ENCODE assay signal across 16 mouse cellular contexts in genomic region chr11:82418337-82419041, GRCm38 (mm10). TPM values are rescaled to one million over a fixed set of nuclear protein-coding genes. Genes with fewer than 3 reads are reported as not detected.
A peak's percentile ranks its signal among the peaks of the same experiment; 100 is the strongest.
DNase-seq lines count a peak whose midpoint lies in the region; ATAC-seq lines count a peak whose summit lies in the region.
"Had no signal": no experiment of that assay in that cellular context is flagged by ENCODE, and none has a peak within 500 bp of the region (broad histone marks: within the 10 kb centered on the region; RNA-seq: fewer than 3 reads in every experiment).

No protein-coding gene starts in this region.

- no peaks in the 10 kb centered on the region for H3K36me3 ChIP-seq in neural tube, embryonic 12.5 days
- H3K36me3 ChIP-seq in forebrain, embryonic 14.5 days (ENCODE audit: control insufficient read depth, insufficient read depth, low read length), result no peaks in the 10 kb centered on the region
- H3K36me3 ChIP-seq in limb, embryonic 10.5 days, result no peaks in the 10 kb centered on the region
- H3K36me3 ChIP-seq in neural tube, embryonic 15.5 days, result no peaks in the 10 kb centered on the region
- no peaks in the 10 kb centered on the region for H3K36me3 ChIP-seq in liver, embryonic 12.5 days
- H3K36me3 ChIP-seq: embryonic facial prominence, embryonic 15.5 days; heart, embryonic 10.5 days; lung, embryonic 15.5 days; stomach, embryonic 15.5 days had no signal

- H3K27ac ChIP-seq in neural tube, embryonic 12.5 days, result no peak overlapping the region
- no peak overlapping the region for H3K27ac ChIP-seq in forebrain, embryonic 14.5 days (ENCODE audit: low read depth, low read length)
- H3K27ac ChIP-seq in limb, embryonic 10.5 days, result peak overlapping the region; percentile 32
- no peak overlapping the region for H3K27ac ChIP-seq in neural tube, embryonic 15.5 days (replicated peaks)
- no peak overlapping the region for H3K27ac ChIP-seq in liver, embryonic 12.5 days
- H3K27ac ChIP-seq: embryonic facial prominence, embryonic 15.5 days; heart, embryonic 10.5 days; kidney, postnatal 0 days; lung, embryonic 15.5 days; stomach, embryonic 15.5 days had no signal

- no peak for DNase-seq in neural tube, embryonic 10.5 days (ENCODE audit: extremely low spot score, low spot score)
- DNase-seq in forebrain, embryonic 14.5 days (ENCODE audit: low spot score), result peak; percentile 36
- no peak for DNase-seq in limb, embryonic 10.5 days (ENCODE audit: low spot score)
- no peak for DNase-seq in yolk sac, embryonic 10.5 days (ENCODE audit: low spot score)
- DNase-seq: cerebellum, adult 11-12 months; gastrocnemius, postnatal 14 days; thymus, postnatal 25 days had no signal

- WGBS in neural tube, embryonic 12.5 days, result 33% methylated on average over 8 of the region's 9 CpGs
- 12% methylated on average over 8 of the region's 9 CpGs for WGBS in forebrain, embryonic 14.5 days
- 40% methylated on average over 8 of the region's 9 CpGs for WGBS in limb, embryonic 10.5 days
- 24% methylated on average over 8 of the region's 9 CpGs for WGBS in neural tube, embryonic 15.5 days
- 55% methylated on average over 8 of the region's 9 CpGs for WGBS in liver, embryonic 12.5 days (ENCODE audit: insufficient replicate concordance)

- H3K9ac ChIP-seq in neural tube, embryonic 12.5 days, result no peak overlapping the region
- no peak overlapping the region for H3K9ac ChIP-seq in forebrain, embryonic 14.5 days (ENCODE audit: low read length)
- no peak overlapping the region for H3K9ac ChIP-seq in neural tube, embryonic 15.5 days (replicated peaks)
- no peak overlapping the region for H3K9ac ChIP-seq in liver, embryonic 12.5 days
- H3K9ac ChIP-seq: embryonic facial prominence, embryonic 15.5 days; lung, embryonic 15.5 days; stomach, embryonic 15.5 days had no signal

- no peak for ATAC-seq in neural tube, embryonic 12.5 days (ENCODE audit: low FRiP score, low read depth)
- no peak for ATAC-seq in forebrain, embryonic 14.5 days
- peak; percentile 56 for ATAC-seq in neural tube, embryonic 15.5 days (ENCODE audit: low FRiP score)
- ATAC-seq in liver, embryonic 12.5 days, result no peak
- ATAC-seq: intestine, postnatal 0 days had no signal

- peaks cover 29% of the 10 kb centered on the region for H3K4me1 ChIP-seq in neural tube, embryonic 12.5 days
- H3K4me1 ChIP-seq in forebrain, embryonic 14.5 days (ENCODE audit: control insufficient read depth, insufficient read depth, low read length), result no peaks in the 10 kb centered on the region; the same call in 1 of the 2 replicates
- peaks cover 57% of the 10 kb centered on the region for H3K4me1 ChIP-seq in limb, embryonic 10.5 days
- peaks cover 28% of the 10 kb centered on the region for H3K4me1 ChIP-seq in neural tube, embryonic 15.5 days
- no peaks in the 10 kb centered on the region for H3K4me1 ChIP-seq in liver, embryonic 12.5 days
- H3K4me1 ChIP-seq: embryonic facial prominence, embryonic 15.5 days; lung, embryonic 15.5 days; stomach, embryonic 15.5 days had no signal

- no peak overlapping the region for H3K4me3 ChIP-seq in neural tube, embryonic 12.5 days
- H3K4me3 ChIP-seq in forebrain, embryonic 14.5 days (ENCODE audit: low read depth, low read length), result no peak overlapping the region
- no peak overlapping the region for H3K4me3 ChIP-seq in limb, embryonic 10.5 days
- no peak overlapping the region for H3K4me3 ChIP-seq in neural tube, embryonic 15.5 days (replicated peaks)
- H3K4me3 ChIP-seq in liver, embryonic 12.5 days, result no peak overlapping the region
- H3K4me3 ChIP-seq: embryonic facial prominence, embryonic 15.5 days; heart, embryonic 10.5 days; lung, embryonic 15.5 days; stomach, embryonic 15.5 days had no signal

- no peaks in the 10 kb centered on the region for H3K27me3 ChIP-seq in neural tube, embryonic 12.5 days (replicated peaks)
- H3K27me3 ChIP-seq in forebrain, embryonic 14.5 days (replicated peaks; ENCODE audit: control insufficient read depth, insufficient read depth, low read length), result no peaks in the 10 kb centered on the region
- peaks cover 52% of the 10 kb centered on the region for H3K27me3 ChIP-seq in limb, embryonic 10.5 days (ENCODE audit: low read depth, poor library complexity, severe bottlenecking)
- no peaks in the 10 kb centered on the region for H3K27me3 ChIP-seq in neural tube, embryonic 15.5 days (replicated peaks)
- no peaks in the 10 kb centered on the region for H3K27me3 ChIP-seq in liver, embryonic 12.5 days (replicated peaks)
- H3K27me3 ChIP-seq: embryonic facial prominence, embryonic 15.5 days; lung, embryonic 15.5 days; stomach, embryonic 15.5 days had no signal

- H3K9me3 ChIP-seq in neural tube, embryonic 12.5 days, result no peaks in the 10 kb centered on the region
- H3K9me3 ChIP-seq in forebrain, embryonic 14.5 days (replicated peaks; ENCODE audit: control insufficient read depth, low read length), result no peaks in the 10 kb centered on the region
- no peaks in the 10 kb centered on the region for H3K9me3 ChIP-seq in limb, embryonic 10.5 days (replicated peaks)
- no peaks in the 10 kb centered on the region for H3K9me3 ChIP-seq in neural tube, embryonic 15.5 days (replicated peaks)
- no peaks in the 10 kb centered on the region for H3K9me3 ChIP-seq in liver, embryonic 12.5 days (replicated peaks)
- H3K9me3 ChIP-seq: embryonic facial prominence, embryonic 15.5 days; heart, embryonic 10.5 days; lung, embryonic 15.5 days; stomach, embryonic 15.5 days had no signal

- 0 out of 2 replicates have a peak overlapping the region, but pooled peaks have one; percentile 9 for H3K4me2 ChIP-seq in neural tube, embryonic 12.5 days (replicated peaks)
- H3K4me2 ChIP-seq in forebrain, embryonic 14.5 days (ENCODE audit: low read length), result no peak overlapping the region
- H3K4me2 ChIP-seq in neural tube, embryonic 15.5 days, result no peak overlapping the region
- no peak overlapping the region for H3K4me2 ChIP-seq in liver, embryonic 12.5 days
- H3K4me2 ChIP-seq: embryonic facial prominence, embryonic 15.5 days; lung, embryonic 15.5 days; stomach, embryonic 15.5 days had no signal

RNA-seq across cellular contexts. Expression of gene Tmem132e, which starts 29.8 kb away (rescaled TPM):
- 7.1 and 8.8 TPM in 2 replicates for polyA plus RNA-seq in neural tube, embryonic 12.5 days (2016; fragmentation: Nextera tagmentation; extraction: Ambion mirVana)
- 0.85 and 0.89 TPM in 2 replicates for polyA plus RNA-seq in forebrain, embryonic 14.5 days (2014; fragmentation: Nextera tagmentation; extraction: Ambion mirVana)
- polyA plus RNA-seq in limb, embryonic 10.5 days (2016; fragmentation: Nextera tagmentation; extraction: Ambion mirVana), result 0.50 and 0.55 TPM in 2 replicates
- polyA plus RNA-seq in neural tube, embryonic 15.5 days (2015; fragmentation: Nextera tagmentation; extraction: Ambion mirVana), result 5.1 and 5.7 TPM in 2 replicates
- polyA plus RNA-seq in liver, embryonic 12.5 days (2016; fragmentation: Nextera tagmentation; extraction: Ambion mirVana), result 0.26 and 0.52 TPM in 2 replicates
